Mouse (Mus musculus) retina, embryonic 14.5 days (tissue): ENCODE measurements around the gene Clcf1.

ENCODE experiments used
- DNase-seq: peaks from one replicate; pipeline ENCODE4 v3.0.0-alpha.2; 2015; ENCODE audit warnings: low spot score

Clcf1 gene

DNA sequence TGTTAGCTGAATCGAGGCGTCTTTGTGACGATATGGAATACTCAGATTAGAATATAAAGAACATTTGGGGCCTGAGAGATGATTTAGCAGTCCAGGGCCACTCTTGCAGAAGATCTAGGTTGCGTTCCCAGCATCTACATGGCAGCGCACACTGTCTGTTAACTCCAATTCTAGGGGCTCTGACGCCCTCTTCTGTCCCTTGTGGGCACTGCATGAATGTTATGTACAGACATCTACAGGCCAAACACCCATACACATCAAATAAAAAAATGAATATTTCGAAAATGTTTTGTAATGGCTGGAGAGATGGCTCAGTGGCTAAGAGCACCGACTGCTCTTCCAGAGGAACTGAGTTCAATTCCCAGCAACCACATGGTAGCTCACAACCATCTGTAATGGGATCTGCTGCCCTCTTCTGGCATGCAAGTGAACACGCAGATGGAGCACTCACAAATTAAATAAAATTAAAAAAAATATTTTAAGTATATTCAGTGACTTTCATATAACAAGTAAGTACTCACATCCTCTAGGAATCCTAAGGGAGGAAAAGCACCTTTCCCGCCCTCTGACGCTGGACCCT lies 41.6 kb downstream of the Clcf1 start:
- DNase-seq: no peak

DNA sequence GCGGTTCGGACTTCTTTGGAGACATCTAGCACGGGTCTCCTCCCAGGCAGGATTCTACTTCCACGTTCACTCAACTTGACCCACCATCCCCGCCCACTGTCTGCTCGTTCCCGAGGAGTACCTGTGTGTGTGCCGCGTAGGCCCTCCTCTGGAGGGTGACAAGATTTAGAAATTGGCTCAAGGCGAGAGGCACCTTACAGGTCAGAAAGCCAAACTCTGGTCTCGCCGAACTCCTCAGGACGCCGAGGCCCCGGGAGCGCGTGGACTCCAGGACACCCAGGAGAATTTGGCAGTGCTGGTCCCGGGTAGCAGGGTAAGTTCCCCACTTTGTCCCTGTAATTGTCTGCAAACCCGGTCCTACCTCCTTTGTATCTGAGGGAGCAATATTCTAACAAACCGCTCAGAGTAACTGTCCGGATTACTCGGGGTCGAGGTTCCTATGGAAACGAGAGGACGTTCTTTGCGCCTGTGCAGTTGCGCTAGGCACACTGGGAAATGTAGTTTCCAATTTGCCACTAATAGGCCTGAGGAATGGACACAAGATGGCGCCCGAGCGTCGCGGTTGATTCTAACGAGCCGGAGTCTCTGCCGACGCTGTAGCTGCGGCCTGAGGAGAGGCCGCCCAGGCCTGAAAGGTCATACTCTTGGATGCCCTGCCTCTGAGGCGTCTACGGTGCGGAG lies 43.3 kb downstream of the Clcf1 start:
- DNase-seq: peak; percentile 100

- DNase-seq: no peak
Observed at GRCm38 (mm10) chr19:4257897-4258252, 43.8 kb downstream of the Clcf1 start.

GRCm38 (mm10) chr19:4261038-4261698 lies 47.1 kb downstream of the Clcf1 start:
- DNase-seq: peak; percentile 48

DNA sequence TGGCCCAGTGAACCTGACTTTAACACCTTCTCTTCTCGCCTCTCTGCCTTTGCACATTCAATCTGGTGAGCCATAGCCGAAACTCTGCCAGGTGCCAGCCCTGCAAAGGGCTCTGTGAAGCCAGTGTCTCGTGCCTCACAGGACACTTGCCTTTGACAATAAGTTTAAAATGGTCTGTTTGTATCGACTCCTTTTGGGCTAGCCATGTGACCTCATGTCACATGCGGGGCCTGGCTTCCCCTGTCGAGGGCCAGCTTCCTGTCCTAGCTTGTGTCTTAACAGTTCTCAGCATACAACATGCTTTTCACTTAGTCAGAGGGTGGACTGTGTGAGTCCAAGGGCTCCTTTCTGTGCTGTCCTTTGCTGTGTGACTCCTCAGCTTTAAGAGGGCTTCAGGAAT lies 48.7 kb downstream of the Clcf1 start:
- no peak for DNase-seq

- no peak for DNase-seq
Observed at GRCm38 (mm10) chr19:4263702-4264101, 49.7 kb downstream of the Clcf1 start.

DNA sequence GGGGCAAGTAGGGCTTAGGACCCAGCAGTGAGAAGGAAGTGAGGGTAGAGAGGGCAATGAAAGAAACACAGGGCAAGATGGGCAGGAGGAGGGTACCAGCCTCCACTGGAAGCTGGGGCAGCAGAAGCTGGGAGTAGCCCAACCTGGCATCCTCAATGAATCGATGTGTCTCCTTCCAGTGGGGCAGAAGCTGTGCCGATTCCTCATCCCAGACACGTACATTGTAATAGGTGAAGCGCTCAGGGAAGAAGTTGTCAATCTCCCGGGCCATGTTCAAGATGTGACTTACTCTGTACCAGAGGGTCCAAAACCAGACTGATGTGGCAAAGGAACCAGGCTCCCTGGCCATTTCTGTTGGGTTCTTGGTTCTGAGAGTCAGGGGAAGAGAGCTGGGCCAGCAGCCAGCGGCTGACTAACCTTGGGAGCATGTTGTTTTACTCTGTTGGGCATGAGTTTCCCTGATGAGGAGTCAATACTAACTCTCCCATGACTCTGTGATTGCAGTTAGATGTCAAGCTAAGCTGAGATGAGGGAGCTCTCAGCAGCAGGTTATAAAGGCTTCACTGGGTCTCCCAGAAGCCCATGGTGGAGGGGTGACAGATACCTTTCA lies 50.2 kb downstream of the Clcf1 start:
- DNase-seq: no peak

DNA sequence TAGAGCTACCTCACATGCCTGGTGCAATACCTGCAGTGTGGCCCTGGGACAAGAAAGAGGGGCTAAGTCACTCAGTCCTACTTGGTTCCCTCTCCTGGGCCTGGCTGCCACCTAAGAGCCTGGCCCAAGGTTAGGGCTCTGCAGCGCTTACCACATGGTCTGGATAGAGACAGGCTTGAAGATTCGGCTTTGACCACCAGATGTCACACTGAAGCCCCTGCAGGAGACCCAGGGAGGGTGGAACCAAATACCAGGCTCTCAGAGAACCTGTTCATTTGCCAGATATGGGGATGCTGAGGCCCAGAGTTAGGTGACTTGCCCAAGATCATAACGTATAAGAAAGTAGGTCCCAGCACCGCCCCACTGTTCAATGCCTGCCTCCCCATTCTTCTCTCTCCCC lies 51.9 kb downstream of the Clcf1 start:
- DNase-seq: peak; percentile 40

- peak; percentile 41 for DNase-seq
Observed at GRCm38 (mm10) chr19:4268566-4269361, 54.7 kb downstream of the Clcf1 start, which contains the start of gene Ssh3. Gene Ssh3, minus strand, starts transcription at chr19:4269180.

GRCm38 (mm10) chr19:4270187-4270586 lies 56.1 kb downstream of the Clcf1 start:
- DNase-seq: no peak

- no peak for DNase-seq
Observed at GRCm38 (mm10) chr19:4270972-4271371, 56.9 kb downstream of the Clcf1 start.
